Mouse (Mus musculus) heart, postnatal 0 days (tissue): ENCODE measurements around the gene Ccl17. TPM values are rescaled to one million over a fixed set of nuclear protein-coding genes. Genes with fewer than 3 reads are reported as not detected.
A peak's percentile ranks its signal among the peaks of the same experiment; 100 is the strongest.

Source experiments
- ATAC-seq: fragments of 200-750 bp; cut with Nextera tagmentation; 2 replicates; pipeline ENCODE4 v1.8.0; 2017; ENCODE audit warnings: low read depth, moderate number of reproducible peaks, moderate library complexity; ENCODE audit not compliant: insufficient read depth
- DNase-seq: peaks from one replicate; pipeline ENCODE4 v3.0.0-alpha.2; 2016; ENCODE audit warnings: low spot score
- H3K27ac ChIP-seq: fragments of 300-500 bp; sonication (generic); 2 replicates; pipeline ENCODE4 v1.5.1; 2014; ENCODE audit warnings: low read depth, mild to moderate bottlenecking
- H3K27me3 ChIP-seq: fragments of 300-500 bp; sonication (generic); 2 replicates; pipeline ENCODE4 v1.6.1; 2014; ENCODE audit warnings: low read length, mixed read lengths; ENCODE audit not compliant: control insufficient read depth, insufficient read depth
- H3K36me3 ChIP-seq: fragments of 300-500 bp; sonication (generic); replicated peaks from 2 replicates; pipeline ENCODE4 v1.6.1; 2014; ENCODE audit warnings: low read length, mixed read lengths; ENCODE audit not compliant: control insufficient read depth, insufficient read depth
- H3K4me1 ChIP-seq: fragments of 300-500 bp; sonication (generic); 2 replicates; pipeline ENCODE4 v1.6.1; 2014; ENCODE audit warnings: antibody characterized with exemption; ENCODE audit not compliant: control insufficient read depth, insufficient read depth
- H3K4me2 ChIP-seq: fragments of 300-500 bp; sonication (generic); 2 replicates; pipeline ENCODE4 v1.6.1; 2014; ENCODE audit warnings: low read depth, mild to moderate bottlenecking, low read length, moderate library complexity
- H3K4me3 ChIP-seq: fragments of 300-500 bp; sonication (generic); 2 replicates; pipeline ENCODE4 v1.5.1; 2014; ENCODE audit warnings: low read depth, low read length
- H3K9ac ChIP-seq: fragments of 300-500 bp; sonication (generic); replicated peaks from 2 replicates; pipeline ENCODE4 v1.6.1; 2014; ENCODE audit warnings: low read depth, low read length, mixed read lengths
- H3K9me3 ChIP-seq: fragments of 300-500 bp; sonication (generic); replicated peaks from 2 replicates; pipeline ENCODE4 v1.6.1; 2016; ENCODE audit warnings: low read length; ENCODE audit not compliant: control insufficient read depth
- CTCF ChIP-seq: IDR thresholded peaks from 2 replicates; pipeline ENCODE4 v1.5.1; 2016; ENCODE audit warnings: antibody characterized with exemption, control low read depth, low read depth
- EP300 ChIP-seq: IDR thresholded peaks from 2 replicates; pipeline ENCODE4 v1.6.1; 2016; ENCODE audit warnings: antibody characterized with exemption, low read depth
- WGBS: fragments of 180-500 bp; shearing (Covaris S2); extraction: QIAGEN DNeasy Blood & Tissue Kit; methylation state at CpG from one replicate; pipeline ENCODE4 v1.1.7; 2014; 5-methylcytosine and 5-hydroxymethylcytosine counted together
- polyA plus RNA-seq: library from polyadenylated mRNA; unstranded; fragments of >200 nt; fragmentation: Nextera tagmentation; extraction: Ambion mirVana; gene quantifications from 2 replicates; pipeline ENCODE4 v1.2.1, GENCODE M21; 2015
- total RNA-seq: library from RNA; depleted of rRNA; stranded (reverse); fragments of >200 nt; gene quantifications from 2 replicates; pipeline ENCODE4 v1.2.3, GENCODE M21; 2014; ENCODE audit warnings: low replicate concordance

Gene Ccl17
- total and polyA plus RNA-seq, 2 experiments from 2014 or later, result not detected

DNA sequence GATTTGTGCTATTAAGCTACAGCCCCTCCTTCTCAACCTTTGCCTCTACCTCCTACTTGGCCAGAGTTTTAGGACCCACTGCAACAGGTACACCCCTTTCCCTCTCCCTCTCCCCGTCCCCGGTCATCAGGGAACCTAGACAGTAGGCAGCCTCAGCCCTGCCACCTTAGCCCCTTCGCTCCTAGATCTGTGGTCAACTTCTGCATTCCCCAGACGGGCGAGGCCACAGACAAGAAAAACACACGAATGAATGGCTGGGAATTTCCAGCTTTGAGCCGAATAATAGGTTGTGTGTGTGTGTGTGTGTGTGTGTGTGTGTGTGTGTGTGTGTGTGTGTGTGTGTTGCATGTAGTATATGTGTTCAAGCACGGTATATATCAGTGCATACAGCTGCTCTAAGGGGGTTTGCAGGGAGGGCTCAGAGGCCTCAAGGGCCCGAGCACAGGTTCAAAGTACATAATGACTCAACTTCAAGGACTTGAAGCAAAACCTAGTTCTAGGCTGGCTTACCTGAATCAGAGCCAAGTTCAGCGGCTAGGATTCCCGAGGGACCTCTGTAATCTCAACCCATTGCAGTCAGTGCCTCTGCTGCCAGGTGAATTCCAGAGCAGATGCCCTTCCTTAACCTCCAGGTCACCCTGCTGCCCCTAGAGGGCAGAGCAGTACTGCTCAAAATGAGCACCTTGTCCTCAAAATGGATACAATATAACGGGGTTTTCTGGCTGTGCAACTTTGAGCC, 24.8 kb upstream of the Ccl17 start:
- Histone ChIP-seq H3K9ac (no peak overlapping the region), H3K4me3 (no peak overlapping the region), H3K4me2 (no peak overlapping the region), H3K36me3 (no peaks in the 10 kb centered on the region), H3K4me1 (peaks cover 29% of the 10 kb centered on the region), H3K27ac (no peak overlapping the region), H3K27me3 (no peaks in the 10 kb centered on the region), H3K9me3 (no peaks in the 10 kb centered on the region)
- peak; percentile 39 for DNase-seq
- TF ChIP-seq CTCF (peak; percentile 49), EP300 (no peak)
- WGBS, result 42% methylated on average over 11 of the region's 12 CpGs
- peak; percentile 42; the same call in 1 of the 2 replicates for ATAC-seq

DNA sequence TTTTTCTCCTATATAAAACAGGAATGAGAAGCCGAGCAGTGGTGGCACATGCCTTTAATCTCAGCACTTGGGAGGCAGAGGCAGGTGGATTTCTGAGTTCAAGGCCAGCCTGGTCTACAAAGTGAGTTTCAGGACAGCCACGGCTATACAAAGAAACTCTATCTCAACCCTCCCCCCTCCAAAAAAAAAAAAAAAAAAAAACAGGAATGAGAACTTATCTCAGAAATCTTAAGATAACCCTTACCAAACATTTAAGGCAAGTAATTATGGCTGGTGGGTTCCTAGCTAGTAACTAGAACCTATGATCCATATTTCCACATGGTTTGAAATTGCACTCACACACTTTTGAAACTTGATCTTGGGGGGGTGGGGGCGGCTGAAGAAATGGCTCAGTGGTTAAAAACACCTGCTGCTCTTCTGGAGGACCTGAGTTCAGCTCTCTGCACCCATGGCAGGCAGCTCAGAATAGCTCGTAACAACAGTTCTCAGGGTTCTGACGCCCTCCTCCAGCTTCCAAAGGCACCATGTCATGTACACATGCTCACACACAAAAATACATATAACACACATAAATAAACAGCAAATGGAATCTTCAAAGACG, 24.2 kb upstream of the Ccl17 start:
- no peak for TF ChIP-seq EP300
- TF ChIP-seq CTCF, result no peak
- no peaks in the 10 kb centered on the region for H3K27me3 ChIP-seq
- H3K36me3 ChIP-seq, result no peaks in the 10 kb centered on the region
- peaks cover 27% of the 10 kb centered on the region for H3K4me1 ChIP-seq
- DNase-seq (no peak), ATAC-seq (no peak)
- H3K4me3 ChIP-seq, result no peak overlapping the region
- WGBS, result 74% methylated on average over 6 of the region's 6 CpGs
- no peak overlapping the region for H3K9ac ChIP-seq
- no peak overlapping the region for H3K4me2 ChIP-seq
- H3K27ac ChIP-seq, result no peak overlapping the region
- H3K9me3 ChIP-seq, result no peaks in the 10 kb centered on the region

DNA sequence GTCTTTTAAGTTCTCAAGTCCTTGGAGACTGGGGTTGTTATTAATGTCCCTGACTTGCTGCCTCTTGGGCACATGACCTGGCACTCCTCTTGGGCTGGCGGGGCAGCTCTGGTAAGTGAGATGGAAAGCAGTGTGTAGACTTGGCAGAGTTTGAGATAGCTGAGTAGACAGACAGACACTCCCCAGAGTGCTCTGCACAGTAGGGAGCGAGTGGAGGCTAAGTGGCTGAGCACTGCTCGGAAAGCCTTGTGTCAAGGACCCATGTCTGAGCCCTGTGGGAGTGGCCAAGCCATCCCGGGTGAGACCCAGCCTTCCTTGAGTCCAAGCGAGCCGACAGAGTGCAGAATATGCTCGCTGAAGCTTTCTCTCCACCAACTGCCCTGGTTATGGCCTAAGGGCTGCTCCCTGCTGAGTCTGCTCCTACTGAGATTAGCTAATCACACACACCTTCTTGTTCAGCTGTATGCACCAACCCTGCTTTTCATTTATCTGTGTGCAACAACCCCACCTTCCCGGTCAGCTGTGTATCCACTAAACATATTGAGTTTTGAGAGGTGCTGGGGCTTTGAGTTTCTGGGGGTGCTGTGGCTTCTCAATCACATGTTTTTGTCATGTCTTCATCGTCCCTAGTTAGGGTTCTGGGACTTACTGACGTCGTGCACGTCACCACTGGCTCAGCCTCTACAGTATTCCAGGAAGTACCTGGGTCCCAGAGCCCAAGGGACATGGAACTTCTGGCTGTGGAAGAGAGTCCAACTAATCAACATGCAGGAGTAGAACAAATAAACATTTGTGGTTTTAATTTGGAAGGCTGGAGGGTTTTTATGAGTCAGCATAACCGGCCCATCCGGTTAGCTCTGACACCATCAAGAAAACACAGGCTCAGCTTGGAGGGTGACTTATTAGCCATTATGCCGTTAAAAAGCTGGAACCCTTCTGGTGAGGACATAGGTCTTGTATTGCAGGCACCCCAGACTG, 22.4 kb upstream of the Ccl17 start:
- Histone ChIP-seq H3K4me3 (no peak overlapping the region), H3K9ac (no peak overlapping the region), H3K27me3 (no peaks in the 10 kb centered on the region), H3K9me3 (no peaks in the 10 kb centered on the region), H3K4me1 (peaks cover 18% of the 10 kb centered on the region; the same call in 1 of the 2 replicates), H3K36me3 (no peaks in the 10 kb centered on the region), H3K4me2 (no peak overlapping the region), H3K27ac (no peak overlapping the region)
- WGBS, result 51% methylated on average over 15 of the region's 15 CpGs
- ATAC-seq (peak; percentile 25), DNase-seq (no peak)
- TF ChIP-seq CTCF (no peak), EP300 (no peak)

DNA sequence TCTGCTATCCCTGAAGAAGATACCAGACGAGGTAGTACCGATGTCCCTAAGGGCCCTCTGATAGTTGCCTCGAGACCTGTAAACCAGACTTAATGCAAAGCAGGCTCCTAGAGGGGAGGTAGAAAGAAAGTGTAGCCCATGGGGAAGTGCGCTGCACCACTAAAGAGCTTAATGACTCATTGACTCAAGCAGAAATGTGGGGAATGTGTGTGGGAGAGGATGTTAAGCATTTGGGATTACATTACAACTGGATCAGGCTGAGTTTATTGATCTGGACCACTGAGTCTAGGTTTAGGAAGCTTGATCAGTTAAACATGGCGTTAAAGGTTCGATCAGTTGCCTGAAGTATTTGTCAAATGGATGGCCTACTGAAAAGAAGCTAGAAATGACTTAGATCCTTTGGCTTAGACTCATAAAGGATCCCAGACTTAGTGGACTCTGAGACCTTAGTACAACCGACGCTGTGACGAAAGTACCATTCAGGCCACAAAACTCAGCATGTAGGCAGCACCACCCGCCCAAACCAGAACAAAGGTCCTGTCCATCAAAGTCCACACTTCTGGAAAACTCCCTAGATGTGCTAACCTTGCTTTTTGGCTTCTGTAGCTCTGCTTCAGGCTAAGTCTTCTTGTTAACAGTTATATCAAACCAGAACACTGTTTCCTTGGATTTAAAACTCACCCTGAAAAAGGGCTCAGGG, 20.8 kb upstream of the Ccl17 start:
- no peak for ATAC-seq
- WGBS, result 80% methylated on average over 10 of the region's 10 CpGs
- Histone ChIP-seq H3K27ac (no peak overlapping the region), H3K9ac (no peak overlapping the region), H3K27me3 (no peaks in the 10 kb centered on the region), H3K36me3 (no peaks in the 10 kb centered on the region), H3K4me1 (peaks cover 11% of the 10 kb centered on the region; the same call in 1 of the 2 replicates), H3K4me3 (no peak overlapping the region), H3K4me2 (no peak overlapping the region), H3K9me3 (no peaks in the 10 kb centered on the region)
- TF ChIP-seq CTCF, result no peak
- no peak for TF ChIP-seq EP300
- no peak for DNase-seq

DNA sequence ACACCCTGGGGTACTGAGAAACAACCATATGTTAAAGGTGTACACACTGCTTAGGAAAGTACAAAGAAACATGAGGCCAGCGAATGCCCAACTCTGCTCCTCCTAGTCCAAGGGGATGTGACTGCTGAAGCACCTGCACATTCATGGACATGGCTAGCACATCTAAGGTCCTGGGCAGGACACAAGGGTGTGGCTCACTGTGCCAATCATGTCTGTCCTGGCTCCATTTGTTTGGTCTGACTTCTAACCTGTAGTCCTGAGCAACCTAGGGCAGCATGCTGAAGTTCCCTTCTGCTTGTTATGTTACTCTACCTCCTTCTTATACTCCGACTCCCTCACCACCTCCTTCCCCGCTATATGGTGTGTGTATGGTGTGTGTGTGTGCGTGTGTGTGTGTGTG, 15.9 kb upstream of the Ccl17 start:
- 80% methylated on average over 4 of the region's 4 CpGs for WGBS
- Histone ChIP-seq H3K36me3 (no peaks in the 10 kb centered on the region), H3K4me1 (no peaks in the 10 kb centered on the region), H3K4me3 (no peak overlapping the region), H3K9me3 (no peaks in the 10 kb centered on the region), H3K27me3 (no peaks in the 10 kb centered on the region), H3K27ac (no peak overlapping the region), H3K4me2 (no peak overlapping the region), H3K9ac (no peak overlapping the region)
- no peak for ATAC-seq
- no peak for DNase-seq
- TF ChIP-seq EP300 (no peak), CTCF (no peak)
